Comparison of ENCODE assay signal across 8 mouse cellular contexts in the genomic region with DNA sequence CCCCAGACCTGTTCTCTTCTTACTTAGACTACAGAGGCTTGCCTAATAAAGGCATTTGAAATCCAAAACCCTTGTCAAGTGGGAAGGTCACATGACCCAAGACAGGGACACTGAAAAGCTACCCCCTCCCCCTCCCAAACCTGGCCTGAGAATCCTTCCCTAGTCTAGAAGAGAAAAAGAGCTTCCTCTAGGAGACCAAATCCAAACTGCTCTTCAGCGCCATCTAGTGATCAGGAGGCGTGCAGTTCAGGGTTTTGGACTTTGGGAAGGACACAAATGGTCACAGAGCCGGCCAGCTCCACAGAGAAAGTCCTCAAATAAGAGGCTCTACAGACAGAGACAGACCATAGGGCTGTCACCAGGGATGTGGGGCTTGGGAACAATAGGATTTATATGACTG. TPM values are rescaled to one million over a fixed set of nuclear protein-coding genes. Genes with fewer than 3 reads are reported as not detected.
DNase-seq lines count a peak whose midpoint lies in the region; ATAC-seq and TF ChIP-seq lines count a peak whose summit lies in the region.

No protein-coding gene starts in this region.

- H3K4me3 ChIP-seq in heart, embryonic 11.5 days (ENCODE audit: low read depth, low read length): no peak overlapping the region
- no peak overlapping the region for H3K4me3 ChIP-seq in embryonic facial prominence, embryonic 11.5 days (ENCODE audit: low read depth, low read length)
- no peak overlapping the region for H3K4me3 ChIP-seq in hindbrain, embryonic 11.5 days (ENCODE audit: low read depth, low read length)
- no peak overlapping the region for H3K4me3 ChIP-seq in midbrain, embryonic 12.5 days
- no peak overlapping the region for H3K4me3 ChIP-seq in small intestine, adult 2 months (ENCODE audit: low read depth, low read length)

- no peak for TF ChIP-seq POLR2A in small intestine, adult 2 months (IDR thresholded peaks at IDR 0.05; ENCODE audit: low read depth, low read length)

- peak; percentile 55 to 83 for DNase-seq in heart, adult 18-20 months
- peak; percentile 60 to 71 for DNase-seq in adrenal gland, postnatal 36 days
- DNase-seq in embryonic facial prominence, embryonic 11.5 days (ENCODE audit: low spot score): peak; percentile 89
- peak; percentile 91 for DNase-seq in hindbrain, embryonic 11.5 days (ENCODE audit: low spot score)
- peak; percentile 65 to 78 for DNase-seq in left cerebral cortex, adult 18-20 months (ENCODE audit: low spot score in 2 of 2)

- H3K36me3 ChIP-seq in heart, embryonic 11.5 days (ENCODE audit: control insufficient read depth, insufficient read depth, low read length): no peaks in the 10 kb centered on the region
- H3K36me3 ChIP-seq in embryonic facial prominence, embryonic 11.5 days (replicated peaks; ENCODE audit: control insufficient read depth, insufficient read depth, low read depth, low read length): no peaks in the 10 kb centered on the region
- H3K36me3 ChIP-seq in hindbrain, embryonic 11.5 days (ENCODE audit: control insufficient read depth, insufficient read depth, low read length): no peaks in the 10 kb centered on the region
- H3K36me3 ChIP-seq in midbrain, embryonic 12.5 days: no peaks in the 10 kb centered on the region
- H3K36me3 ChIP-seq in small intestine, adult 2 months (ENCODE audit: control insufficient read depth, insufficient read depth, low read length): no peaks in the 10 kb centered on the region

- 4% methylated on average over 3 of the region's 3 CpGs for WGBS in heart, embryonic 11.5 days (ENCODE audit: insufficient replicate concordance)
- WGBS in embryonic facial prominence, embryonic 11.5 days: 5% methylated on average over 3 of the region's 3 CpGs
- 1% methylated on average over 3 of the region's 3 CpGs for WGBS in hindbrain, embryonic 11.5 days
- 0% methylated on average over 3 of the region's 3 CpGs for WGBS in midbrain, embryonic 12.5 days
- under 1% methylated on average over 3 of the region's 3 CpGs for WGBS in small intestine, adult 2 months

- no peak for ATAC-seq in heart, embryonic 11.5 days (replicated peaks; ENCODE audit: insufficient number of reproducible peaks, low FRiP score, low TSS enrichment)
- ATAC-seq in embryonic facial prominence, embryonic 11.5 days (replicated peaks; ENCODE audit: insufficient number of reproducible peaks, low FRiP score, low TSS enrichment, low read depth): 0 out of 2 replicates have a peak, but pooled peaks have one; percentile 48
- ATAC-seq in hindbrain, embryonic 11.5 days (ENCODE audit: low FRiP score): 0 out of 2 replicates have a peak, but pooled peaks have one; percentile 25
- ATAC-seq in midbrain, embryonic 12.5 days (ENCODE audit: low FRiP score, low read depth): peak; percentile 34; the same call in 1 of the 2 replicates

- H3K4me1 ChIP-seq in heart, embryonic 11.5 days (ENCODE audit: control insufficient read depth, insufficient read depth, low read length): no peaks in the 10 kb centered on the region
- H3K4me1 ChIP-seq in embryonic facial prominence, embryonic 11.5 days (ENCODE audit: control insufficient read depth, insufficient read depth, low read length): no peaks in the 10 kb centered on the region
- no peaks in the 10 kb centered on the region; the same call in 1 of the 2 replicates for H3K4me1 ChIP-seq in hindbrain, embryonic 11.5 days (replicated peaks; ENCODE audit: control insufficient read depth, insufficient read depth, low read length)
- H3K4me1 ChIP-seq in midbrain, embryonic 12.5 days: peaks cover 11% of the 10 kb centered on the region
- H3K4me1 ChIP-seq in small intestine, adult 2 months (ENCODE audit: control insufficient read depth, insufficient read depth, insufficient read length, low read length): peaks cover 2% of the 10 kb centered on the region; the same call in 1 of the 2 replicates

- no peak overlapping the region for H3K9ac ChIP-seq in heart, embryonic 11.5 days (ENCODE audit: low read depth, low read length)
- H3K9ac ChIP-seq in embryonic facial prominence, embryonic 11.5 days (replicated peaks; ENCODE audit: low read length): no peak overlapping the region
- H3K9ac ChIP-seq in hindbrain, embryonic 11.5 days (ENCODE audit: low read depth, low read length): no peak overlapping the region
- no peak overlapping the region for H3K9ac ChIP-seq in midbrain, embryonic 12.5 days (replicated peaks)

- no peak overlapping the region for H3K4me2 ChIP-seq in heart, embryonic 11.5 days
- no peak overlapping the region for H3K4me2 ChIP-seq in embryonic facial prominence, embryonic 11.5 days (ENCODE audit: low read depth, low read length)
- H3K4me2 ChIP-seq in hindbrain, embryonic 11.5 days (replicated peaks; ENCODE audit: low read depth, low read length): no peak overlapping the region
- no peak overlapping the region for H3K4me2 ChIP-seq in midbrain, embryonic 12.5 days (replicated peaks)

- no peak overlapping the region for H3K27ac ChIP-seq in heart, embryonic 11.5 days (ENCODE audit: low read depth, low read length)
- no peak overlapping the region for H3K27ac ChIP-seq in embryonic facial prominence, embryonic 11.5 days (replicated peaks; ENCODE audit: low read depth, low read length)
- H3K27ac ChIP-seq in hindbrain, embryonic 11.5 days (ENCODE audit: low read depth, low read length): no peak overlapping the region
- H3K27ac ChIP-seq in midbrain, embryonic 12.5 days (replicated peaks): no peak overlapping the region
- H3K27ac ChIP-seq in small intestine, adult 2 months (ENCODE audit: insufficient read depth, low read depth, low read length): no peak overlapping the region

- H3K9me3 ChIP-seq in heart, embryonic 11.5 days (replicated peaks; ENCODE audit: control insufficient read depth, low read length): no peaks in the 10 kb centered on the region
- H3K9me3 ChIP-seq in embryonic facial prominence, embryonic 11.5 days (replicated peaks; ENCODE audit: control insufficient read depth, low read length): no peaks in the 10 kb centered on the region
- H3K9me3 ChIP-seq in hindbrain, embryonic 11.5 days (ENCODE audit: control insufficient read depth, low read length): no peaks in the 10 kb centered on the region
- peaks cover 4% of the 10 kb centered on the region; the same call in 1 of the 2 replicates for H3K9me3 ChIP-seq in midbrain, embryonic 12.5 days

- H3K27me3 ChIP-seq in heart, embryonic 11.5 days (ENCODE audit: control insufficient read depth, insufficient read depth, low read length): no peaks in the 10 kb centered on the region
- no peaks in the 10 kb centered on the region for H3K27me3 ChIP-seq in embryonic facial prominence, embryonic 11.5 days (ENCODE audit: control insufficient read depth, insufficient read depth, low read length)
- H3K27me3 ChIP-seq in hindbrain, embryonic 11.5 days (ENCODE audit: control insufficient read depth, insufficient read depth, low read length): no peaks in the 10 kb centered on the region
- peaks cover 8% of the 10 kb centered on the region; the same call in 1 of the 2 replicates for H3K27me3 ChIP-seq in midbrain, embryonic 12.5 days
- H3K27me3 ChIP-seq in small intestine, adult 2 months (ENCODE audit: control insufficient read depth, insufficient read depth, low read length): no peaks in the 10 kb centered on the region

- TF ChIP-seq CTCF in small intestine, adult 2 months (IDR thresholded peaks at IDR 0.05; ENCODE audit: extremely low read depth, insufficient read length, insufficient replicate concordance, low read depth, low read length): peak; percentile 77; the same call in 1 of the 2 replicates

RNA-seq across cellular contexts. Expression of gene Gm29666, which starts 28.2 kb away (rescaled TPM):
- total RNA-seq in heart, adult 18-20 months (2021): under 1 TPM; 0.08 to 0.10 TPM
- 0.27 and 0.52 TPM in 2 replicates for polyA plus RNA-seq in heart, embryonic 11.5 days (2014; fragmentation: Nextera tagmentation; extraction: Ambion mirVana)
- under 1 TPM; 0.07 to 0.13 TPM for total RNA-seq in adrenal gland, postnatal 36 days (2021)
- polyA plus RNA-seq in embryonic facial prominence, embryonic 11.5 days (2014; fragmentation: Nextera tagmentation; extraction: Ambion mirVana): 0.50 and 0.52 TPM in 2 replicates
- polyA plus RNA-seq in hindbrain, embryonic 11.5 days (2014; fragmentation: Nextera tagmentation; extraction: Ambion mirVana): 0.61 and 0.62 TPM in 2 replicates
- 1 to 10 TPM; 1.1 TPM for total RNA-seq in left cerebral cortex, adult 18-20 months (2021)
- polyA plus RNA-seq in midbrain, embryonic 12.5 days (2016; fragmentation: Nextera tagmentation; extraction: Ambion mirVana): 0.75 and 0.97 TPM in 2 replicates
- polyA plus RNA-seq in small intestine, adult 2 months (2012; rRNA removed): 0.05 and 0.09 TPM in 2 replicates

RNA-seq across cellular contexts. Expression of gene Nup50, which starts 31.6 kb away (rescaled TPM):
- total RNA-seq in heart, adult 18-20 months (2021): 10 to 100 TPM; 15.5 to 17.7 TPM
- 28.5 and 33.1 TPM in 2 replicates for polyA plus RNA-seq in heart, embryonic 11.5 days (2014; fragmentation: Nextera tagmentation; extraction: Ambion mirVana)
- 10 to 100 TPM; 39.9 to 41.1 TPM for total RNA-seq in adrenal gland, postnatal 36 days (2021)
- polyA plus RNA-seq in embryonic facial prominence, embryonic 11.5 days (2014; fragmentation: Nextera tagmentation; extraction: Ambion mirVana): 65.8 and 67.1 TPM in 2 replicates
- polyA plus RNA-seq in hindbrain, embryonic 11.5 days (2014; fragmentation: Nextera tagmentation; extraction: Ambion mirVana): 63.3 and 65.0 TPM in 2 replicates
- total RNA-seq in left cerebral cortex, adult 18-20 months (2021): 10 to 100 TPM; 30.6 to 33.4 TPM
- polyA plus RNA-seq in midbrain, embryonic 12.5 days (2016; fragmentation: Nextera tagmentation; extraction: Ambion mirVana): 62.4 and 65.2 TPM in 2 replicates
- 3.7 and 7.3 TPM in 2 replicates for polyA plus RNA-seq in small intestine, adult 2 months (2012; rRNA removed)

RNA-seq across cellular contexts. Expression of gene Phf21b, which starts 35.8 kb away (rescaled TPM):
- 1 to 10 TPM in 1 of 2 experiments, under 1 TPM in 1; 0.92 to 1.9 TPM for total RNA-seq in heart, adult 18-20 months (2021)
- polyA plus RNA-seq in heart, embryonic 11.5 days (2014; fragmentation: Nextera tagmentation; extraction: Ambion mirVana): 0.39 and 0.56 TPM in 2 replicates
- total RNA-seq in adrenal gland, postnatal 36 days (2021): 1 to 10 TPM; 1.1 to 2.0 TPM
- polyA plus RNA-seq in embryonic facial prominence, embryonic 11.5 days (2014; fragmentation: Nextera tagmentation; extraction: Ambion mirVana): 4.4 and 4.8 TPM in 2 replicates
- 34.6 and 44.1 TPM in 2 replicates for polyA plus RNA-seq in hindbrain, embryonic 11.5 days (2014; fragmentation: Nextera tagmentation; extraction: Ambion mirVana)
- 10 to 100 TPM; 19.1 to 21.3 TPM for total RNA-seq in left cerebral cortex, adult 18-20 months (2021)
- 21.6 and 22.3 TPM in 2 replicates for polyA plus RNA-seq in midbrain, embryonic 12.5 days (2016; fragmentation: Nextera tagmentation; extraction: Ambion mirVana)
- 2.1 and 5.1 TPM in 2 replicates for polyA plus RNA-seq in small intestine, adult 2 months (2012; rRNA removed)
